Mouse (Mus musculus) heart, embryonic 11.5 days (tissue): ENCODE results near the gene Itpk1. TPM values are rescaled to one million over a fixed set of nuclear protein-coding genes. Genes with fewer than 3 reads are reported as not detected.
A peak's percentile ranks its signal among the peaks of the same experiment; 100 is the strongest.

Source experiments
- ATAC-seq: fragments of 200-750 bp; cut with Nextera tagmentation; replicated peaks from 2 replicates; pipeline ENCODE4 v1.8.0; 2017; ENCODE audit warnings: moderate library complexity; ENCODE audit not compliant: insufficient number of reproducible peaks, low FRiP score, low TSS enrichment
- H3K27ac ChIP-seq: fragments of 300-500 bp; sonication (generic); 2 replicates; pipeline ENCODE4 v1.5.1; 2014; ENCODE audit warnings: mild to moderate bottlenecking, low read depth, low read length
- H3K27me3 ChIP-seq: fragments of 300-500 bp; sonication (generic); 2 replicates; pipeline ENCODE4 v1.6.1; 2014; ENCODE audit warnings: mild to moderate bottlenecking, low read length, mixed read lengths; ENCODE audit not compliant: control insufficient read depth, insufficient read depth
- H3K36me3 ChIP-seq: fragments of 300-500 bp; sonication (generic); 2 replicates; pipeline ENCODE4 v1.6.1; 2014; ENCODE audit warnings: mild to moderate bottlenecking, low read length, moderate library complexity, mixed read lengths; ENCODE audit not compliant: control insufficient read depth, insufficient read depth
- H3K4me1 ChIP-seq: fragments of 300-500 bp; sonication (generic); 2 replicates; pipeline ENCODE4 v1.6.1; 2014; ENCODE audit warnings: low read length; ENCODE audit not compliant: control insufficient read depth, insufficient read depth
- H3K4me2 ChIP-seq: fragments of 300-500 bp; sonication (generic); 2 replicates; pipeline ENCODE4 v1.6.1; 2014; ENCODE audit warnings: mild to moderate bottlenecking, moderate library complexity
- H3K4me3 ChIP-seq: fragments of 300-500 bp; sonication (generic); 2 replicates; pipeline ENCODE4 v1.5.1; 2014; ENCODE audit warnings: low read depth, low read length
- H3K9ac ChIP-seq: fragments of 300-500 bp; sonication (generic); 2 replicates; pipeline ENCODE4 v1.6.1; 2014; ENCODE audit warnings: mild to moderate bottlenecking, low read depth, low read length, moderate library complexity
- H3K9me3 ChIP-seq: fragments of 300-500 bp; sonication (generic); replicated peaks from 2 replicates; pipeline ENCODE4 v1.6.1; 2016; ENCODE audit warnings: low read length; ENCODE audit not compliant: control insufficient read depth
- WGBS: fragments of 180-500 bp; shearing (Covaris S2); extraction: QIAGEN DNeasy Blood & Tissue Kit; methylation state at CpG from one replicate; pipeline ENCODE4 v1.1.7; 2014; ENCODE audit not compliant: insufficient replicate concordance; 5-methylcytosine and 5-hydroxymethylcytosine counted together
- polyA plus RNA-seq: library from polyadenylated mRNA; unstranded; fragments of >200 nt; fragmentation: Nextera tagmentation; extraction: Ambion mirVana; gene quantifications from 2 replicates; pipeline ENCODE4 v1.2.1, GENCODE M21; 2014

The Itpk1 gene
- polyA plus RNA-seq, 1 experiment from 2014 or later = 3.5 TPM

DNA sequence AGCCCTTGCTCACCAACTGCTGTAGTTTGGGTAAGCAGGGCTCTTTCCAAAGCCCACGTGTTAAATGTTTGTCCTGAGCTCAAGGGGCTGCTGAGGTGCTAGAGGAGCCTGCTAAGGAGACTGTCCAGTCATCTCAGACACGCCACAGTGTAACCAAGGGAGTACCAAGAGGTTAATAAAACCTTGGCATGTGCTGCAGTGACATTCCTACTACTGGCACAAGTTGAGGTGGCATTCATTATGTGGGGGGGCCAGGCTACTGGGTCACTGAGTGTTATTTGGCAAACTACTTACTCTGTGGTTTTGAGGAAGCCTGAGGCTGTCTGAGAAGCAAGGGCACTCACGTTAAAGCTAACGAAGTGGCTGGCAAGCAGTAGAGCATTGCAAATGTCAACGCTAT lies 134.0 kb downstream of the Itpk1 start:
- H3K4me1 ChIP-seq = no peaks in the 10 kb centered on the region
- ATAC-seq = no peak
- no peak overlapping the region for H3K27ac ChIP-seq
- H3K4me3 ChIP-seq = no peak overlapping the region
- WGBS = 67% methylated on average over 5 of the region's 5 CpGs
- no peaks in the 10 kb centered on the region for H3K36me3 ChIP-seq
- no peak overlapping the region for H3K4me2 ChIP-seq
- no peaks in the 10 kb centered on the region for H3K9me3 ChIP-seq
- H3K9ac ChIP-seq = no peak overlapping the region
- H3K27me3 ChIP-seq = no peaks in the 10 kb centered on the region

GRCm38 (mm10) chr12:102570111-102570510 lies 134.6 kb downstream of the Itpk1 start:
- Histone ChIP-seq H3K4me1 (no peaks in the 10 kb centered on the region), H3K27ac (no peak overlapping the region), H3K9me3 (no peaks in the 10 kb centered on the region), H3K27me3 (no peaks in the 10 kb centered on the region), H3K36me3 (no peaks in the 10 kb centered on the region), H3K9ac (no peak overlapping the region), H3K4me2 (no peak overlapping the region), H3K4me3 (no peak overlapping the region)
- 75% methylated on average over 13 of the region's 13 CpGs for WGBS
- ATAC-seq = no peak

DNA sequence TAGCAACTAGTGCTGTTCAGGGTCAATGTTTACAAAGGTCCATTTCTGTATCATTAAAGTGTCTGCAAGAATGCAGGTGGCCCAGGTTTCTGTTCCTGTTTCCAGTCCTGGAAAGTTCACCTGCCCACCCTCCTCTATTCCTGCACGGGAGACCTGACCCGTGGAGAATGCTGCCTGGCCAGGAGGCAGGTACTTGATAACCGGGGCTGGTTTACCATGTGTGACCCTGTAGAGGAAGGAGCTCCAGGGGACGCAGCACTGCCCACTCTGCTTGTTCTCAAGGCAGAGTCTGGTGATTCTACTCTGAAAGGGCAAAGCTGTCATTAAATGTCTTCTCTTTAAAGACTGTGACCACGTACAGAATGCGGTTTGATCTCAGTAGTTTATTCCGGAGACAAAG lies 136.5 kb downstream of the Itpk1 start:
- Histone ChIP-seq H3K4me1 (no peaks in the 10 kb centered on the region), H3K27me3 (no peaks in the 10 kb centered on the region), H3K36me3 (no peaks in the 10 kb centered on the region), H3K9ac (no peak overlapping the region), H3K4me2 (no peak overlapping the region), H3K4me3 (no peak overlapping the region), H3K27ac (no peak overlapping the region), H3K9me3 (no peaks in the 10 kb centered on the region)
- WGBS = 67% methylated on average over 7 of the region's 7 CpGs
- no peak for ATAC-seq

- 70% methylated on average over 2 of the region's 2 CpGs for WGBS
- H3K9me3 ChIP-seq = no peaks in the 10 kb centered on the region
Observed at GRCm38 (mm10) chr12:102566951-102567350, 137.8 kb downstream of the Itpk1 start.

GRCm38 (mm10) chr12:102565086-102565485 lies 139.6 kb downstream of the Itpk1 start:
- no peak overlapping the region for H3K4me3 ChIP-seq
- H3K9me3 ChIP-seq = no peaks in the 10 kb centered on the region
- no peak for ATAC-seq
- H3K4me2 ChIP-seq = no peak overlapping the region
- H3K4me1 ChIP-seq = no peaks in the 10 kb centered on the region
- no peaks in the 10 kb centered on the region for H3K36me3 ChIP-seq
- no peak overlapping the region for H3K27ac ChIP-seq
- H3K9ac ChIP-seq = no peak overlapping the region
- WGBS = 55% methylated on average over 6 of the region's 6 CpGs
- H3K27me3 ChIP-seq = no peaks in the 10 kb centered on the region

More at GRCm38 (mm10) chr12:102566951-102567350, 137.8 kb downstream of the Itpk1 start:
- no peak overlapping the region for H3K4me2 ChIP-seq
- H3K27me3 ChIP-seq = no peaks in the 10 kb centered on the region
- H3K36me3 ChIP-seq = no peaks in the 10 kb centered on the region
- no peak overlapping the region for H3K4me3 ChIP-seq
- H3K27ac ChIP-seq = no peak overlapping the region
- no peaks in the 10 kb centered on the region for H3K4me1 ChIP-seq
- ATAC-seq = no peak
- no peak overlapping the region for H3K9ac ChIP-seq

DNA sequence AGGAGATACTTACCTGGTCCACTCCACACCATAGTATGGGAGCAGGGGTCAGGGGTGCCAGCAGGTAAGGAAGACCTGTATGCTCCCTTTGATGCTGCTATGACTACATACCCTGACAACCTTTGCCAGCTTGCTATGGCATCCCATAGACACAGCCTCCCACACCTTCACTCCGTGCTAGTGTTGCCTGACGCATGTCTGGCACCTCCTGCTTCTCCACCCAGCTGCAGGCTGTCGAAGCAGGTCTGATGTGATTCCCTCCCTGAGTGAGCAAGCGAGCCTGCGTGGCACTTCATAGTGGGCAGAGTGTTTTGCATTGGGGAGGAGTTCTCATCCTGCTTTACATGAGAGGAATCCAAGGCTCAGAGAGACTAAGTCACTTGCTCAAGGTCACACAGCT lies 147.4 kb downstream of the Itpk1 start:
- Histone ChIP-seq H3K4me1 (no peaks in the 10 kb centered on the region), H3K36me3 (no peaks in the 10 kb centered on the region), H3K4me2 (no peak overlapping the region), H3K9ac (no peak overlapping the region), H3K27me3 (peaks cover 30% of the 10 kb centered on the region), H3K9me3 (no peaks in the 10 kb centered on the region), H3K4me3 (no peak overlapping the region), H3K27ac (no peak overlapping the region)
- no peak for ATAC-seq
- 77% methylated on average over 5 of the region's 5 CpGs for WGBS

DNA sequence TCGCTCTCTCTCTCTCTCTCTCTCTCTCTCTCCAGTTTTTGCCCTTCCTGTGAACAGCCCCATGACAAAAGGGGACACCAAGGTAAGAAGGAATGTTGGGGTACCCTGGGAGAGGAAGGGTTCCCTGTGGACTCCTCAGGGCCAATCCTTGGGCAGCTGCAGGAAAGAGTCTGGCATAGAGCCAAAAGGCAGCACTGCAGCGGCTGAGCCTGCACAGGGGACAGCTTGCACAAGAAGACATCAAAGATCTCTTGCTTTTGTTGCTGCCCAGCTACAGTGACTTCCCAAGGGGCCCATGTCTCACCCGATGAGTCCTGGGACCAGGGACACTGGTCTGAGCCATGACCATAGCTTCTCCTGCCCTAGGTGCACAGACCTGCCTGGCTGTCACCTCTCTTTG lies 148.9 kb downstream of the Itpk1 start:
- Histone ChIP-seq H3K4me1 (no peaks in the 10 kb centered on the region), H3K4me3 (no peak overlapping the region), H3K27ac (no peak overlapping the region), H3K27me3 (peaks cover 39% of the 10 kb centered on the region), H3K9ac (no peak overlapping the region), H3K4me2 (no peak overlapping the region), H3K9me3 (no peaks in the 10 kb centered on the region), H3K36me3 (no peaks in the 10 kb centered on the region)
- 84% methylated on average over 3 of the region's 3 CpGs for WGBS
- ATAC-seq = no peak

- Histone ChIP-seq H3K27ac (no peak within 1 kb of the TSS), H3K4me3 (peak within 1 kb of the TSS; percentile 8; the same call in 1 of the 2 replicates), H3K27me3 (peaks cover 41% of the 10 kb centered on the region), H3K36me3 (no peaks in the 10 kb centered on the region), H3K9ac (no peak within 1 kb of the TSS), H3K4me2 (peak within 1 kb of the TSS; percentile 51), H3K9me3 (no peaks in the 10 kb centered on the region), H3K4me1 (no peaks in the 10 kb centered on the region)
- 2% methylated on average over 48 of the region's 48 CpGs for WGBS
- no peak for ATAC-seq
Observed at GRCm38 (mm10) chr12:102554721-102555516, 149.8 kb downstream of the Itpk1 start, which contains the start of gene Chga. Gene Chga, plus strand, starts transcription at chr12:102554969.
